Mouse (Mus musculus): Measurements from ENCODE around the gene Wnt10a.

Wnt10a gene

GRCm38 (mm10) chr1:74791249-74791648 is at the start of gene Wnt10a:
Wnt10a (plus strand) TSS chr1:74791516.
- in situ Hi-C loops (cut with MseI, MboI): no loop called here

DNA sequence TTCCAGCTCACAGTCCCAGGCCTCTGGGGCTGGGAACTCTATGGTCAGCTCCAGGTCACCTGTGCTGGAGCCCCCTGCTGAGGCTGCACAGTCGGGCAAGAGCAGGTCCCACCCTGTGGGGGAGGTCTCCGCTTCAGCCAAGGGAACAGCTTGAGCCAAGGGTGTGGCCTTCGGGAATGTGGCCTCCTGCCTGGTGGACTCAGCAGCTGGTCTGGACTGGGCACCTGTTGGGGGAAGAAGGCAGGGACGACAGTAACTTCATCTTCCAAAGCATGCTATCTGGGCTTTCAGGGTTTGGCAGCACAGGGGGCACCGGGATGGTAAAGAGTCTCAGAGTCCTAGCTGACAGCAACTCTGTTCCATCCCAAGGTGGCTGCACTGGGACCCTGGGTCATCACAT is 44.0 kb upstream of the Wnt10a start:
- in situ Hi-C loops (cut with MseI, MboI): no loop called here

DNA sequence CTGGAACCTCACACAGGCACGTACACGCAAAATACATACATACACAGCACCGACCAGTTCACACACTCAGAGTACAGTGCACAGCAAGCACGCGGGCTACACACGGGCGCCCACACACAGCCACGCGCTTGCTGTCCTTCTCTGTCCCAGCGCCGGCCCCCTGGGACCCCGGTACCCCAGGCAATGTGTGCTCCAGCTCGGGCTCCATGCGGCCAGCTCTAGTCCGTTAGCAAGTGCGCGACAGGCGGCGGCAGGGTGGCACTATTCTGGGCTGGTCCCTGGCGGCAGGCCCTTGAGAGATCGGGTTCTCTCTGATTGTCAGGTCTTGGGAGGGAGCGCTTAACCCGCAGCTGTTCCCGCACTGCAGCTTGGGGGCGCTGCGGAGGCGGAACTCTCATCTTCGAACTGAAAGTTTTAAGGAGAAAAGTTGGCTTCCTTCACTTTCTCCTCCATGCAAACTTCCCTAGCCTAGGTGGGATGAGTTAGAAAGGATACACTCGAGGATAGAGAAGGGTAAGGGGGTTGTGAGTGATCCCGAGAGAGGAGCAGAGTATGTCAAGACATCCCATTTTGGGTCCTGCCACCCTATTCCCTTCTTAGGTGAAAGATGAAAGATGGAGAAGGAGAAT is 42.6 kb upstream of the Wnt10a start, which contains the start of gene Prkag3:
Prkag3 (minus strand) TSS at position 579 of the 629 bp plus-strand sequence.
- in situ Hi-C loops (cut with MseI, MboI): no loop called here

GRCm38 (mm10) chr1:74749301-74749700 is 42.0 kb upstream of the Wnt10a start:
- in situ Hi-C loops (cut with MseI, MboI): no loop called here

GRCm38 (mm10) chr1:74750683-74751082 is 40.6 kb upstream of the Wnt10a start:
- in situ Hi-C loops (cut with MseI, MboI): loop anchor here in 1 of 2 experiments (10.0 kb wide), 1 partner anchor 106 kb away; no protein-coding TSS in a partner anchor

DNA sequence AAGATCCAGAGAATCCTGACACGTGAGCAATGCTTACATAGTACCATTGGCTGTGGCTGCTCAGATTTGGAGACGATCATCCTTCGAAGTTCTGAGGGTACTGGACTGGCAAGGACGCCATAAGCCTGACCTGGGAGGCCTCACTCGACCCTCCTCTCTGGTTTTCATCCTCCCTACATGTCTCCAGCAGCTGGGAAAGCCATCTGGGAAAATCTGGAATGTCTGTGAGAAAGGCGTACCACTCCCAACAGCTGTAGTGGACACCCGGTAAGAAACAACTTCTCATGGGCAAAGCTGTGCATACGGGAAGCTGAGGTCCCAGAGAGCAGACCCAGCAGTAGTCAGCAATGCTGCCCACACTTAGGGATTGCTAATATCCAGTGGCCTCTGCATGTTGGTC is 39.2 kb upstream of the Wnt10a start:
- in situ Hi-C loops (cut with MseI, MboI): loop anchor here in 1 of 2 experiments (10.0 kb wide), 1 partner anchor 107 kb away; no protein-coding TSS in a partner anchor

DNA sequence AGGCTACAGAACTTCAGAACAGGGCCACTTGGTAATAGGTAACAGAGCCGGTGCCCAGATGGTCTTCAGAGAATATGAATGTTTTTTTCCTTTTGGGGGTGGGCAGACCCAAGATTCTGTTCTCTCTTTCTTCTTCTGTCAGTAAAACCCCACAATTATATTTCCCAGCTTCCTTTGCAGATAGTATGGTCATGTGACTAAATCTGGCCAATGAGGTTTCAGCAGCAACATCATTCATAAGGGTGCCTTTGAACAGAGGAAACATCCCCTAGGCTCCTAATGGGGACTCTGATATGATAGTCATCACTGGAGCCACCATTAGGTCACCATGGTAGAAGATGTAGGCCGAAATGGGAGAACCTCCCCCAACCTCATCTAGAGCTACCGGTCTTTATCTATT is 38.5 kb upstream of the Wnt10a start:
- in situ Hi-C loops (cut with MseI, MboI): loop anchor here in 1 of 2 experiments (10.0 kb wide), 1 partner anchor 108 kb away; no protein-coding TSS in a partner anchor

DNA sequence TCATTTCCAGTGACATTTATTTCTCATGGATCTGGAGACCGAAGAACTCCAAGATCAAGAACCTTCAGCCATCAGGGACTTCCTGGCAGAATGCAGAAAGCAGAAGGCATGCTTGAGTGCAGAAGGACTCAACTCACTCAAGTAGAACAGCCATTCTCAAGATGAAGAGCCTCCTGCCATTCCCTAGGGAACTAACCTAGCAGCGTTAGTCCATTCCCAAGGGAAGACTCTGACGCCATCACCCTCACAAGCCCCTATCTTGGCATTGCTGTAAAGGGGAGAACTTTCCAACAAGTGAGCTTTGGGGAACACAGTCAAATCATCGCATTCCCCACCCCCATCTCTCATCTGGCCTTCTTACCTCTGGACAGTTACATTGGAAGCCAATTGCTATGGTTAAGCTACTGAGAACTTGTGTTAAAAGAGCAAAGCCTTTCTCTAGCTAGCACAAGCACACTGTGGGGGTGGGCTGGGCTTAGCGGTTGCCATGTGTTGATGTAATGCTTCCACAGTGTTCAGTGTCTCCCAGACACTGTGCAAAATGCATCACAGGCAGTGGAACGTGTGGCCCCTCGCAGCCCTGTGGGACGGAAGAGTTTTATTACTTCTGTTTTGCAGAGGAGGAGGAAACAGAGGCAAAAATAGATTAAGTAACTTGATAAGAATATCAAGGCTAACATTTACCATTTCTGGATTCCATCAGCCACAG is 37.9 kb upstream of the Wnt10a start:
- in situ Hi-C loops (cut with MseI, MboI): loop anchor here in 1 of 2 experiments (10.0 kb wide), 1 partner anchor 109 kb away; no protein-coding TSS in a partner anchor

- in situ Hi-C loops (cut with MseI, MboI): loop anchor here in 1 of 2 experiments (10.0 kb wide), 1 partner anchor 109 kb away; no protein-coding TSS in a partner anchor
These were observed 37.0 kb upstream of the Wnt10a start for GRCm38 (mm10) chr1:74754175-74754785.

GRCm38 (mm10) chr1:74759773-74760172 is 31.5 kb upstream of the Wnt10a start:
- in situ Hi-C loops (cut with MseI, MboI): loop anchor here (5.0 to 10.0 kb wide), 3 partner anchors 37 to 115 kb away; no protein-coding TSS in a partner anchor

GRCm38 (mm10) chr1:74763081-74763480 is 28.2 kb upstream of the Wnt10a start:
- in situ Hi-C loops (cut with MseI, MboI): loop anchor here in 1 of 2 experiments (5.0 to 10.0 kb wide), 2 partner anchors 41 to 52 kb away; no protein-coding TSS in a partner anchor

DNA sequence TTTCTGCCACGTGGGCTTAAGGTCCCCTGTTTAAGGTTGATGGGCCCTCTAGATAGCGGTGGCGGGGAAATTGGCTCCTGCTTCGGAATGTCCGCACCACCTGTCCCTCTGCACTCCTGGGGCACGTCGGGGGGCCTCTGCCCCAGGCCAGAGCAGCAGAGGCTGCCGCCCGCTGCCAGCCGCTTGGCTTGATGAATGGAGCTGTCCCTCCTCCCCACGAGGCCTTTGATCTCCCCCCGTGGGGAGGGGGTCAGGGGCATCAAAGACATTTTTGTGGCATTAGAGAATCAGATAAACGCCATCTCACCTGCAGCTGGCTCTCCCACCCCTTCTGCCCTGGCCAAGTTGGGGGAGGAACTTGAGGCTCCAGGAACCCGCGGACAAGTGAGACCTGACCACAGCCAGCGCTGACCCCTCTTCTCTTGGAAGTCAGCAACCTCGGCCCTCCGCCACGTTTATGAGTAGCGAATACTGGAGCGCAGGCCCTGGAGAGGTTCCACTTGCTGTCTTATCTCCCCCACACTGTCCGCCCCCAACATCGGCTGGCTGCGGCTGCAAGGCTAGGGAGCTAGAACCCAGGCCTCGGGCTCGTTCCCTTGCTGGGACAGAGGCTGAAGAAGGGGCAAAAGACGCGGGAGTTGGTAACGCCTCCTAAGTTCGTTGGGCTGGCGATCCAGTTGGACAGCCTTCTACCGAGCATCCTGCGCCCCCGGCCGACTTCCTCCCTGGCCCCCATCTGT is 20.4 kb upstream of the Wnt10a start:
- in situ Hi-C loops (cut with MseI, MboI): no loop called here

GRCm38 (mm10) chr1:74771467-74771844 is 19.9 kb upstream of the Wnt10a start:
- in situ Hi-C loops (cut with MseI, MboI): no loop called here

DNA sequence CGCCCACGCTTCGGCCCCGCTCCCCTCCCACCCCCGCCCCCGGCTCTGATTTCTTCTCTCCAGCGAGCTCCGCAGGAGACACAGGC is 19.6 kb upstream of the Wnt10a start, which contains the start of gene Wnt6:
Wnt6 (plus strand) TSS at position 48 of the 86 bp plus-strand sequence.
- in situ Hi-C loops (cut with MseI, MboI): no loop called here

GRCm38 (mm10) chr1:74771931-74772620 is 19.2 kb upstream of the Wnt10a start:
- in situ Hi-C loops (cut with MseI, MboI): no loop called here

DNA sequence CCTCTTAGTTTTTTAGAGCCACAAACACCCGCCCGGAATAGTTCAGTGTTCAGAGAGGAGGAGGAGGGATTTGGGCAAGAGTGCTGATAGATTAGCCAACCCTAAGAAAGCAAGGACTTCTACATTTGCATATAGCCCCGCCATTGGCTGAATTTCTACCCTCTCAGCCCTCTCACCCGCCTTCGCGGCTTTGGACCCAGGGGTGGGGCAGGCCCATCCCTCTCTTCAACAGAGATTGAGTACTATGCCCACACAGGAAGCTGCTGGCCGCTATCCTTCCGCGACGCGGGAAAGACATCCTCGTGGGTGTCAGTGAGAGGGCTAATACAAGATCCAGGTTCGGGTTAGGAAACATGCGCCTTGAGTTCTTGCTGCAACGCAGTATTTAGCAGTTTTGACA is 18.2 kb upstream of the Wnt10a start:
- in situ Hi-C loops (cut with MseI, MboI): no loop called here

DNA sequence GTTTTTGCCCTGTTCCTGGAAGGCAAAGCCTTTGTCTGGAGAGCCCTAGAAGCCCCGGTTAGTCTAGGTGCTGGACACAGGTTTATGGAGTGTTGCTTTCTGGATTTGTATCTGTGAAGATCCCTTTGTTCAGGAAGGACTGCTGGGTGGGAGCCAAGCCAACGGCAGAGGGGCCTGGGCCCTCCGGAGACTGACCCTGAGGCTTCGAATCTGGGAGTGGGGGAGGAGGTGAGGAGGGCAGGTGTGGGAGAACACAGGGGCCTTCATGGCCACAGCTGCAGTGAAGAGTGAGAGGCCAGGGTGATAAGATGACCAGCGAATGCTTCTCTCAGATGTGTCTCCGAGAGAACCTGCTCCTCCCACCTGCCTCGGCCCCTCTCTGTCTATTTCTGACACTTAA is 17.3 kb upstream of the Wnt10a start:
- in situ Hi-C loops (cut with MseI, MboI): no loop called here

DNA sequence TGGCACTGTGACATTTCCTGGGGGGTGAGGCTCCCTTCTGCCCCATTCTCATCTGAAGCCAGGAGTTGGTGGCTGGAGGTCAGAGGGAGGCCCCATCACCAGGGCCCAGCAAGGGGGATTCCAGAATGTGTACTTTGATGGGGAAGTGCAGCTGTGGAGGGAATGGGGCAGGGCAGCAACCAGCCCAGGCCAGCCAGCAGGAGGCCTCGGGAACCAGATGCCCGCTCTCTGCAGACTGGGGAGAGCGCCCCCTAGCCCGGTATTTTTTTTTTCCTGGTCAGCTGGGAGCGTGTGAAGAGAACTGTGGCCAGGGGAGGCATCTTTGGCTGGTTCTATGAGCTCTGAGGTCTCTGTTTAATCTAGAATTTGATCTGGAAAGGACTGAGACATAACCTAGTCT is 15.5 kb upstream of the Wnt10a start:
- in situ Hi-C loops (cut with MseI, MboI): no loop called here

DNA sequence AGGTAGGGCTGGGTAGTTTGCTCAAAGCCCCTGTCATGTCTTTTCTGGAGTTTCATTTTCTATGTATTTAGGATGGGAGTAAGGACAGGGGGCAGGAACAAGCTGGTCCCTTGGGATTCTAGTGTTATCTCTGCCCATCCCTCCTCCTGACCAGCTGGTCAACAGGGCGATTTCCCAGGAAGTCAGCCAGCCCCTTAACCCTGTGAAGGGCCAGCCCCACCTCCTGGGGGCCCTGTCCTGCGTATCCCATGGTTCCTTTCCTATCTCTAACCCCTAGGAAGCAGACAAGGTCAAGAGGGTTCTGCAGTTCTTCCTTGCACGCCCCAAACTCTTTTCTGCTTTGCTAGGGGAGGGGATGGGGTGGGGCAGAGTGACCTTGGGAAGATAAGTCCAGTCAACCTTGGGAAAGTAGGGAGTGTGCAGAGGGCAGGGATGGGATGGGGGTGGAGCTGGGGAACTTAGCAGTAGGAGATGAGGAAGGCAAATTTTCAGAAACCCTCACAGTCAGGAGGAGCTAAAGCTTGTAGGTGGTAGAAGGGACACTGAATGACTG is 12.3 kb upstream of the Wnt10a start:
- in situ Hi-C loops (cut with MseI, MboI): no loop called here

DNA sequence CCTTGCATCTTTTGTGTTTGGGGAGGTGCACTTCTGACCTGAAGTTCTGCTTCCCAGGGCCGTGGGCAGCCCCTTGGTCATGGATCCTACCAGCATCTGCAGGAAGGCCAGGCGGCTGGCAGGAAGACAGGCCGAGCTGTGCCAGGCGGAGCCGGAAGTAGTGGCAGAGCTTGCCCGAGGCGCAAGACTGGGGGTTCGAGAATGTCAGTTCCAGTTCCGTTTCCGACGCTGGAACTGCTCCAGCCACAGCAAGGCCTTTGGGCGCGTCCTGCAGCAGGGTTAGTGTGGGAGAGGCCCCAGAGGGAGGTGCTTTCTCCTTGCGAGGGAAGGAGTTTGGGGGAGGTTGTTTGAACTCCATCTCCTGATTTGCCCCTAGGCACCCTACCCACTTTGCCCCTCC is 9.3 kb upstream of the Wnt10a start:
- in situ Hi-C loops (cut with MseI, MboI): no loop called here

GRCm38 (mm10) chr1:74783554-74783953 is 7.8 kb upstream of the Wnt10a start:
- in situ Hi-C loops (cut with MseI, MboI): no loop called here
